Mouse (Mus musculus): ENCODE results near the gene Nectin3. TPM values are rescaled to one million over a fixed set of nuclear protein-coding genes. Genes with fewer than 3 reads are reported as not detected.

The Nectin3 gene
- polyA plus RNA-seq, 1 experiment from 2014 or later: 37.9 TPM

- Histone ChIP-seq H3K27me3 (no peaks in the 10 kb centered on the region), H3K4me2 (peak overlapping the region; percentile 68), H3K9me3 (no peaks in the 10 kb centered on the region), H3K36me3 (no peaks in the 10 kb centered on the region), H3K27ac (peak overlapping the region; percentile 97), H3K9ac (peak overlapping the region; percentile 76), H3K4me3 (peak overlapping the region; percentile 98), H3K4me1 (peaks cover 23% of the 10 kb centered on the region)
- 1% methylated on average over 32 of the region's 32 CpGs for WGBS
- no peak for ATAC-seq (ENCODE audit: borderline replicate concordance, extremely low read depth, low FRiP score, low TSS enrichment)
These were observed 472 bp downstream of the Nectin3 start for GRCm38 (mm10) chr16:46497686-46498420.

DNA sequence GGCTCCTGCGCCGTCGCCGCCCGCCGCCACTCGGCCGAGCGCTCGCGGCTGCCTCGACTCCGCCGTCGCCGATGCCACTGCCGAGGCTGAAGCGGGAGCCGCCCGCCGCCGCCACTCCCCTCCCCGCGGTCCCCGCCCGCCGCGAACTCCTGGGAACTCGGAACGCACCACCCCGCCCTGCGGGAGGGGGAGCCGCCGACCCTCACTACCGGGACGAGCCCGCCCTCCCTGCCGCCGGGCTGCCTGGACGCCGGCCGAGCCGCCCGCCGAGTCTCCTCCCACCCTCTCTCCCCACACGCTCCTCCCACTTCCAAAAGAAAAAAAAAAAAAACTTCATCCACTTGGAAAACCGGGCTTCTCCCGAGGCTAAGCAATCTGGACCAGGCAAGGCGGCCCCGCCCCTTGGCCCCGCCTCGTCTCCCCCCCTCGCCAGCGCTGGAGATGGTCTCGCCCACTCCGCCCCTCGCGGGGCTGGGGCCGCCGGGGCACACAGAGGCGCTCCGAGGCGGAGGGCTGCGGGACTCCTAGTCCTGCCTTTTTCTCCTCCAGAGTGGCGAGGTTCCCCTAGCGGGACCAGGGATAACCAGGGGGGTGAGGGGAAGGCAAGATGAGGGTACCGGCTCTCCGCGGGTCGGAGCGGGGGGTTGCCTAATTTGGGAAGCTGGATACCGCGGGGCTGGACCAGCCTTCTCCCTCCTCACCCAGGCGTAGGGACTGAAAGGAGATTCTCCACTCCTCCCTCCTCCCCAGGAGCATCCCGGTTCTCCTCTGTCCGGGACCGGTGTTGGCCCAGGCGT is 1.2 kb downstream of the Nectin3 start:
- peak overlapping the region; percentile 93 for H3K9ac ChIP-seq
- under 1% methylated on average over 64 of the region's 78 CpGs for WGBS

DNA sequence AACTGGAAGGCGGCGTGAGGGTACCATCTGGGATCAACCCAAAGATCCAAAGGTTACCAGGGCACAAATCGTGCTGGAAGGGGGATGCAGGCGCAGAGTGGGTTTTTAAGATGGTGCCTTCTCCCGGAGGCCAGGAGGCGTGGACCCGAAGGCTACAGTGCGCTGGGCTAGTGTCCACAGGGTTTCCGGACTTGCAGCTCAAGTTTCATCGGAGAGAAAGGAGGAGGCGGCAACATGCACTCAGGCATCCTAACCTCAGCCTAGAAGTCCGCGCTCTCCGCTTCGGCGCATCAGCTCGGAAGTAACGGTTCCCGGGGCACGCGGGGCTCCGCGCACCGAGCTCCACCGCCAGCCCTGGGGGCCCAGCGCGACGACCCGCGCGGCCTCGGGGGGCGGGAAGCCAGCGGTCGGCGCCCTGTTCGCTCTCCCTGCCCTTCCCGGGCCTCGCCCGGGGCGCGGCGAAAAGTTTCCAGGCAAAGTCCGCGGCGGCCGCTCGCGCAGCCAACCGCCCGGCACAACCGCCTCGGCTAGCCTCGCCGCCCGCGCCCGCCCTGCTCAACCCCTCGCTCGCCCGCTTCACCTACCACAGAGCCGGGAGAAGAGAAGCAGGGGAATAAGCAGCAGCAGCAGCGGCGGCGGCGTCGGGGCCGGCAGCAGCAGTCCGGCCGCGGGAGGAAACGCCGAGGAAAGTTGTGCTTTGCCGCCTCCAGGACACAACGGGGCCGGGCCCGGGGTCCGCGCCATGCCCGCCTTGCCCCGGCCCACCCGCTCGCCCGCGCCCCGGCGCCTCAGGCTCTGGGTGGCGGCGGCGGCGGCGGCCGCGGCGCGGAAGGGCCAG is 2.1 kb downstream of the Nectin3 start:
- H3K36me3 ChIP-seq: no peaks in the 10 kb centered on the region
- WGBS: 1% methylated on average over 69 of the region's 96 CpGs
- H3K9me3 ChIP-seq: no peaks in the 10 kb centered on the region
- no peaks in the 10 kb centered on the region for H3K27me3 ChIP-seq
- H3K27ac ChIP-seq: peak overlapping the region; percentile 97
- peak overlapping the region; percentile 93 for H3K9ac ChIP-seq
- H3K4me3 ChIP-seq: peak overlapping the region; percentile 98
- H3K4me1 ChIP-seq: peaks cover 20% of the 10 kb centered on the region
- H3K4me2 ChIP-seq: peak overlapping the region; percentile 68
- ATAC-seq (ENCODE audit: borderline replicate concordance, extremely low read depth, low FRiP score, low TSS enrichment): peak; percentile 55

More for the DNA sequence above, 1.2 kb downstream of the Nectin3 start:
- Histone ChIP-seq H3K4me1 (peaks cover 21% of the 10 kb centered on the region), H3K9me3 (no peaks in the 10 kb centered on the region), H3K36me3 (no peaks in the 10 kb centered on the region), H3K27me3 (no peaks in the 10 kb centered on the region), H3K4me3 (peak overlapping the region; percentile 98), H3K4me2 (peak overlapping the region; percentile 68), H3K27ac (peak overlapping the region; percentile 97)
- peak; percentile 96 for ATAC-seq (ENCODE audit: borderline replicate concordance, extremely low read depth, low FRiP score, low TSS enrichment)

GRCm38 (mm10) chr16:46495201-46495600 is 3.1 kb downstream of the Nectin3 start:
- Histone ChIP-seq H3K9me3 (no peaks in the 10 kb centered on the region), H3K4me3 (peak overlapping the region; percentile 98), H3K36me3 (no peaks in the 10 kb centered on the region), H3K4me2 (peak overlapping the region; percentile 68), H3K27me3 (no peaks in the 10 kb centered on the region), H3K9ac (peak overlapping the region; percentile 93), H3K27ac (no peak overlapping the region), H3K4me1 (peaks cover 22% of the 10 kb centered on the region)
- WGBS: 10% methylated on average over 3 of the region's 3 CpGs
- ATAC-seq (ENCODE audit: borderline replicate concordance, extremely low read depth, low FRiP score, low TSS enrichment): no peak

GRCm38 (mm10) chr16:46487436-46488097 is 10.8 kb downstream of the Nectin3 start:
- H3K9ac ChIP-seq: no peak overlapping the region
- WGBS: 49% methylated on average over 3 of the region's 3 CpGs
- no peak overlapping the region for H3K4me3 ChIP-seq
- no peak overlapping the region for H3K27ac ChIP-seq
- H3K27me3 ChIP-seq: no peaks in the 10 kb centered on the region
- no peaks in the 10 kb centered on the region for H3K36me3 ChIP-seq
- H3K4me2 ChIP-seq: no peak overlapping the region
- H3K9me3 ChIP-seq: no peaks in the 10 kb centered on the region
- ATAC-seq (ENCODE audit: borderline replicate concordance, extremely low read depth, low FRiP score, low TSS enrichment): no peak
- H3K4me1 ChIP-seq: peaks cover 8% of the 10 kb centered on the region; the same call in 1 of the 2 replicates

- Histone ChIP-seq H3K27ac (no peak overlapping the region), H3K27me3 (no peaks in the 10 kb centered on the region)
- ATAC-seq (ENCODE audit: borderline replicate concordance, extremely low read depth, low FRiP score, low TSS enrichment): no peak
These were observed 21.0 kb downstream of the Nectin3 start for GRCm38 (mm10) chr16:46477336-46477735.

DNA sequence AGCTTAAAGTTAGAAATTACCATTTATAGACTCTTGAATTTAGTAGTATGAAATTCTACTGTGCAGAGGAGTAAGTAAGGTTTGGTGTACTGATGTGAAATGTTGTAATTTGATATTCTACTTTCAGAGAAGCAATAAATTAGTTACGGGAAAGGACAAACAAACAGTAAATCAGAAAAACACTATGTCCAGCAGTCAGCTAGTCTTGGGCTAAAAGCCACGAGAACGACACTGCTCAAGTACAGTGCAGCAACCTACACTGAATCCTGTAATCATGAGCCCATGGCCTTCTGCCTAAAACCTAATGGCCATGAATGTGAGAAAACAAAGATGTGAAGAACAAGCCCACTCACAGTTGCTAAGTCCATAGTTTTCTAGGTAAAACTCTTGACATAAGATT is 46.9 kb downstream of the Nectin3 start:
- Histone ChIP-seq H3K27ac (no peak overlapping the region), H3K9ac (no peak overlapping the region), H3K4me1 (no peaks in the 10 kb centered on the region), H3K36me3 (peaks cover 17% of the 10 kb centered on the region), H3K27me3 (no peaks in the 10 kb centered on the region), H3K4me2 (no peak overlapping the region), H3K9me3 (no peaks in the 10 kb centered on the region), H3K4me3 (no peak overlapping the region)
- no peak for ATAC-seq (ENCODE audit: borderline replicate concordance, extremely low read depth, low FRiP score, low TSS enrichment)
- 76% methylated on average over 3 of the region's 3 CpGs for WGBS

More at GRCm38 (mm10) chr16:46477336-46477735, 21.0 kb downstream of the Nectin3 start:
- Histone ChIP-seq H3K9me3 (no peaks in the 10 kb centered on the region), H3K4me2 (no peak overlapping the region), H3K9ac (no peak overlapping the region), H3K4me1 (peaks cover 9% of the 10 kb centered on the region), H3K36me3 (no peaks in the 10 kb centered on the region), H3K4me3 (no peak overlapping the region)
- WGBS: 35% methylated on average over 3 of the region's 3 CpGs

DNA sequence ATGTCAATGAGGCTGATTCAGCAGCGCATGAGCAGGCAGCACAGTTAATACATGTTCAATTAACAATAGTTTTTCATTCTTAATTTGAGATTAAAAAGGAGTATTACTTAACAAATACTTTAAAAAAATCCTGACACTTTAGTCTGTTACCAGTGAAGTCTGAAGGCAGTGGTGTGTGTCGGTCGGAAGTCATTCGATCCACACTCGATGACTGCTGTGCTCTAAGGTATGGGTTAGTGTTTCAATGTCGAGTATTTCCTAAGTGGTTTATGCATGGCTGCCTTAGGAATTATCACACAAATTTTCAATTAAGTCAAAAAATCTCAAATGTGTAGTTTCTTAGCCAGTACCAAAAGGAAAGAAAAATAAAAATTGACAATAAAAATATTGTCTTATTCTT is 49.3 kb downstream of the Nectin3 start:
- Histone ChIP-seq H3K4me3 (no peak overlapping the region), H3K9ac (no peak overlapping the region), H3K27ac (no peak overlapping the region), H3K36me3 (peaks cover 11% of the 10 kb centered on the region; the same call in 1 of the 2 replicates), H3K4me2 (no peak overlapping the region), H3K4me1 (no peaks in the 10 kb centered on the region), H3K9me3 (no peaks in the 10 kb centered on the region), H3K27me3 (no peaks in the 10 kb centered on the region)
- ATAC-seq (ENCODE audit: borderline replicate concordance, extremely low read depth, low FRiP score, low TSS enrichment): no peak
- 88% methylated on average over 6 of the region's 6 CpGs for WGBS

DNA sequence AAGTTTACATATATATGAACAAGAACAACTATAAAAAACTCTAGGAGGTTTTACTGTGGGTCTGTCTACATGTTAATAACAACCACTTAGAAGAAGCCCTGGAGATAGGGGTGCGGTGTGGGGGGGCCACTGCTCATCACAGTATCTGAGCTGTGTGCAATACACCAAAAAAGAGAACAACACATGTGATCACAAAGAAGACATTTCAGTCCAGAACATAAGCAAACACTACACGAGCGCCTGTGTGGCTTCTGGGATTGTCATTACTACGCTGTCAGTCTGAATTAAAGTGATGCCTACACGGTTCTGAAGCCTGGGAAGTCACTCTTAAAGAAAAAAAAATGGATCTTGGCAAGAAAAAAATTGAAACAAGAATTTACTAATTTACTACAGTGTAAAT is 67.0 kb downstream of the Nectin3 start:
- WGBS: 71% methylated on average over 5 of the region's 5 CpGs
- no peak overlapping the region for H3K4me3 ChIP-seq
- H3K27ac ChIP-seq: no peak overlapping the region
- no peaks in the 10 kb centered on the region for H3K9me3 ChIP-seq
- H3K4me2 ChIP-seq: no peak overlapping the region
- ATAC-seq (ENCODE audit: borderline replicate concordance, extremely low read depth, low FRiP score, low TSS enrichment): no peak
- no peaks in the 10 kb centered on the region for H3K27me3 ChIP-seq
- H3K36me3 ChIP-seq: peaks cover 17% of the 10 kb centered on the region; the same call in 1 of the 2 replicates
- no peak overlapping the region for H3K9ac ChIP-seq
- no peaks in the 10 kb centered on the region for H3K4me1 ChIP-seq

- WGBS: 87% methylated on average over 3 of the region's 3 CpGs
- ATAC-seq (ENCODE audit: borderline replicate concordance, extremely low read depth, low FRiP score, low TSS enrichment): no peak
- H3K9me3 ChIP-seq: no peaks in the 10 kb centered on the region
- H3K27me3 ChIP-seq: no peaks in the 10 kb centered on the region
- H3K36me3 ChIP-seq: no peaks in the 10 kb centered on the region
- H3K9ac ChIP-seq: no peak overlapping the region
- H3K27ac ChIP-seq: no peak overlapping the region
- H3K4me3 ChIP-seq: no peak overlapping the region
- no peak overlapping the region for H3K4me2 ChIP-seq
- H3K4me1 ChIP-seq: no peaks in the 10 kb centered on the region
These were observed 82.1 kb downstream of the Nectin3 start for GRCm38 (mm10) chr16:46416177-46416576.

- Histone ChIP-seq H3K9me3 (no peaks in the 10 kb centered on the region), H3K36me3 (no peaks in the 10 kb centered on the region), H3K27me3 (no peaks in the 10 kb centered on the region), H3K4me3 (no peak overlapping the region), H3K4me1 (no peaks in the 10 kb centered on the region), H3K9ac (no peak overlapping the region), H3K27ac (peak overlapping the region; percentile 38; the same call in 1 of the 2 replicates), H3K4me2 (no peak overlapping the region)
- WGBS: 58% methylated on average over 3 of the region's 3 CpGs
- peak; percentile 42; the same call in 1 of the 2 replicates for ATAC-seq (ENCODE audit: borderline replicate concordance, extremely low read depth, low FRiP score, low TSS enrichment)
These were observed 87.6 kb downstream of the Nectin3 start for GRCm38 (mm10) chr16:46410739-46411057.

All from lung, embryonic 15.5 days (tissue).